Mouse (Mus musculus) G1E (cell line): ENCODE measurements around the gene Rbl2. TPM values are rescaled to one million over a fixed set of nuclear protein-coding genes. Genes with fewer than 3 reads are reported as not detected.

Experiments used
- ATAC-seq: 2 replicates; pipeline ENCODE4 v1.8.0; 2016; ENCODE audit warnings: mild to moderate bottlenecking; ENCODE audit not compliant: insufficient number of reproducible peaks, poor library complexity, low FRiP score, severe bottlenecking; ENCODE audit errors: extremely low read depth
- DNase-seq: peaks from one replicate; pipeline ENCODE4 v3.0.0; 2012; ENCODE audit warnings: low spot score
- H3K27me3 ChIP-seq: 2 replicates; pipeline ENCODE4 v1.6.1; 2012; ENCODE audit warnings: mild to moderate bottlenecking, low read length, inconsistent platforms; ENCODE audit not compliant: insufficient read depth
- H3K36me3 ChIP-seq: replicated peaks from 2 replicates; pipeline ENCODE3; 2012; ENCODE audit warnings: mild to moderate bottlenecking, inconsistent platforms
- H3K4me1 ChIP-seq: 2 replicates; pipeline ENCODE4 v1.6.1; 2012; ENCODE audit warnings: low read depth, low read length, inconsistent platforms, mixed read lengths; ENCODE audit not compliant: insufficient read depth
- H3K4me3 ChIP-seq: 2 replicates; pipeline ENCODE4 v1.5.1; 2012; ENCODE audit warnings: low read depth, mild to moderate bottlenecking, inconsistent platforms, low read length, moderate library complexity, mixed read lengths
- H3K9me3 ChIP-seq: replicated peaks from 2 replicates; pipeline ENCODE4 v1.6.1; 2012; ENCODE audit warnings: inconsistent platforms
- CTCF ChIP-seq: IDR thresholded peaks from 2 replicates; pipeline ENCODE4 v1.5.1; 2012; ENCODE audit warnings: low read depth, low read length, inconsistent platforms, mixed read lengths
- GATA1 ChIP-seq: IDR thresholded peaks from 2 replicates; pipeline ENCODE4 v1.6.1; 2012; ENCODE audit warnings: borderline replicate concordance, low read length, inconsistent platforms, mixed read lengths
- GATA2 ChIP-seq: IDR thresholded peaks from 2 replicates; pipeline ENCODE4 v1.6.1; 2012; ENCODE audit warnings: low read depth, low read length, inconsistent platforms, borderline replicate concordance
- POLR2AphosphoS5 ChIP-seq: IDR thresholded peaks from 2 replicates; pipeline ENCODE4 v1.6.1; 2012; ENCODE audit warnings: low read depth, low read length, inconsistent platforms; ENCODE audit not compliant: insufficient replicate concordance
- TAL1 ChIP-seq: conservative IDR thresholded peaks from 2 replicates; pipeline ENCODE4 v1.6.1; 2012; ENCODE audit warnings: low read depth, low read length, inconsistent platforms, mixed read lengths
- polyA plus RNA-seq: library from polyadenylated mRNA; stranded (reverse); fragments of >175 nt; gene quantifications from 2 replicates; pipeline ENCODE4 v1.2.3, GENCODE M21; 2012
- total RNA-seq, 2 experiments: library from RNA; stranded (forward) in 1 of 2; stranded (reverse) in 1 of 2; fragments of 200-1000 nt in 1 of 2; fragments of >200 nt in 1 of 2; fragmentation: Nextera tagmentation in 1 of 2; gene quantifications; 2 replicates each; pipeline ENCODE4 v1.2.3; 2014 to 2017

Gene Rbl2
- total and polyA plus RNA-seq, 3 experiments, result 4.9 to 79.5 (median 46.2) TPM

DNA sequence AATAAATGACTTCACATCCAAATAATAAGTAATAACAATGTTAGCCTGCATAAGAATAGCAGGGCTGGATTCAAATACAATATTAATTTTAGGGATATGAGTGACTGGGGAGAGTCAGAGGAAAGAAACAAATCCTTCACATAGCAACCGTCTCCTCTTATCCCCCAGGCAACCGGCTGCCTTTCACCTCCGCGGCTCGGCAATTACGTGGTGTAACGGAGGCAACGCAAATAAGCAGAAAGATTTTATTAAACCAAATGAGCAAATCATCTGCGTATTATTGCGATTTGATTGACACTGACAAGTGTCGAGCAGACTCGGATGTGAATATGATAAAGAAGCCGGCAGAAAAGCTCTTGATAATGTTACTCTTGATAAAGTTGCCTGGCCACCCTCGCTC lies 101.1 kb downstream of the Rbl2 start:
- no peak for ATAC-seq
- TF ChIP-seq POLR2AphosphoS5 (no peak), TAL1 (no peak), CTCF (no peak), GATA1 (no peak), GATA2 (no peak)

DNA sequence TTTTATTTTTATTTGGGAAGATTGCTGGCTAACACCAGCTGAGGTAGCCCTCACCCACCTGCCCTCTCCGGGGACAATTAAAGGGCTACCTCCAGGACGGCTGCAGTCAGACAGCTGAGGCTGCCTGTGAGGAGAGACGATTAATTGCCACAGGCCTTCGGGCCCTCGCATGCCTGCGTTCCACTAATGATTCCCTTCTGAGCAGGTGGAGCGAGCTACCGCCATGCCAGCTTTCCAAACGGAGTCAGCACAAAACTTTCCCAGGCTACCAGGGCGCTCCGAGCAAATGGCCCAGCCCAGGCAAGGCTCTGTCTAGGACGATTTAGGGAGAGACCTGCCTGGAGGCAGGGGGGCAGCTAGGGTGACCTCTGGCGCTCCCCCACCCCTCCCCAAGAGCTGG lies 101.7 kb downstream of the Rbl2 start:
- Histone ChIP-seq H3K4me3 (no peak overlapping the region), H3K27me3 (peaks cover 4% of the 10 kb centered on the region), H3K36me3 (no peaks in the 10 kb centered on the region), H3K4me1 (no peaks in the 10 kb centered on the region), H3K9me3 (no peaks in the 10 kb centered on the region)
- no peak for DNase-seq
- TF ChIP-seq POLR2AphosphoS5 (no peak), GATA1 (no peak), GATA2 (no peak), TAL1 (no peak), CTCF (no peak)
- no peak for ATAC-seq

More for the DNA sequence above, 101.1 kb downstream of the Rbl2 start:
- Histone ChIP-seq H3K27me3 (peaks cover 4% of the 10 kb centered on the region), H3K4me3 (no peak overlapping the region), H3K9me3 (no peaks in the 10 kb centered on the region), H3K4me1 (no peaks in the 10 kb centered on the region), H3K36me3 (no peaks in the 10 kb centered on the region)
- DNase-seq, result no peak

Other genes starting within 250 kb of the Rbl2 start
- 85.3 and 107 TPM in 2 replicates for gene Chd9, start 241.7 kb upstream of the Rbl2 start, total RNA-seq (2014; fragmentation: Nextera tagmentation)
- 26.7 and 26.9 TPM in 2 replicates for gene Chd9, start 241.7 kb upstream of the Rbl2 start, total RNA-seq (2017)
- gene Chd9, start 241.7 kb upstream of the Rbl2 start, polyA plus RNA-seq, result 1.6 and 2.0 TPM in 2 replicates
- 15.8 and 18.3 TPM in 2 replicates for gene Aktip, start 129.9 kb downstream of the Rbl2 start, total RNA-seq (2014; fragmentation: Nextera tagmentation)
- gene Aktip, start 129.9 kb downstream of the Rbl2 start, total RNA-seq (2017), result 11.1 and 12.3 TPM in 2 replicates
- 2.4 and 3.6 TPM in 2 replicates for gene Aktip, start 129.9 kb downstream of the Rbl2 start, polyA plus RNA-seq
- 5.6 and 13.9 TPM in 2 replicates for gene Rpgrip1l, start 243.2 kb downstream of the Rbl2 start, total RNA-seq (2014; fragmentation: Nextera tagmentation)
- 6.6 and 10.7 TPM in 2 replicates for gene Rpgrip1l, start 243.2 kb downstream of the Rbl2 start, total RNA-seq (2017)
- gene Rpgrip1l, start 243.2 kb downstream of the Rbl2 start, polyA plus RNA-seq, result 0.19 and 0.26 TPM in 2 replicates
- gene Fto, start 243.5 kb downstream of the Rbl2 start, total RNA-seq (2014; fragmentation: Nextera tagmentation), result 45.7 and 50.1 TPM in 2 replicates
- gene Fto, start 243.5 kb downstream of the Rbl2 start, total RNA-seq (2017), result 17.3 and 17.9 TPM in 2 replicates
- gene Fto, start 243.5 kb downstream of the Rbl2 start, polyA plus RNA-seq, result 10.4 and 12.2 TPM in 2 replicates